Comparison of ENCODE assay signal across 8 mouse cellular contexts in the genomic region with DNA sequence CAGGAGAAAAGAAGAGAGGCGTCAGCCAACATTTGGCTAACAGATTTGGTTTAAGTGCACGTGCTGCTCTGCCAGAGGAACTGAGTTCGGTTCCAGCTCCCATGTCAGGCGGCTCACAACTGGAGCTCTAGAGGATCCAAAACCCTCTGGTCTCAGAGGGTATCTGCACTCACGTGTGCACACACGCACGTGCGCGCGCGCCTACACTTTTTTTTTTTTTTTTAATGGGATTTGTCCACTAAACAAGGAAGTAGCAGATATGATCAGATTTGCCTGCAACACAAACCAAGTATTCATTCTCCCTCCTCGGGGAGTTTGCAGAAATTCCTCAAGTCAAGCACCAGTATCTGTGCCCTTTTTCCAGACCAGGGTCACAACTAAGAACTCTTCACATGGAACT. TPM values are rescaled to one million over a fixed set of nuclear protein-coding genes. Genes with fewer than 3 reads are reported as not detected.
A peak's percentile ranks its signal among the peaks of the same experiment; 100 is the strongest.
DNase-seq lines count a peak whose midpoint lies in the region; ATAC-seq and TF ChIP-seq lines count a peak whose summit lies in the region.

No protein-coding gene starts in this region.

- peaks cover 3% of the 10 kb centered on the region for H3K79me3 ChIP-seq in C2C12 (ENCODE audit: low read depth)

- no peak for TF ChIP-seq CTCF in C2C12 (IDR thresholded peaks at IDR 0.05; ENCODE audit: control insufficient read depth, insufficient read depth, insufficient read length)

- peak overlapping the region; percentile 95 for H3ac ChIP-seq in C2C12 (ENCODE audit: control insufficient read depth, insufficient read length, low read depth)

- no peaks in the 10 kb centered on the region for H3K9me3 ChIP-seq in heart, embryonic 11.5 days (replicated peaks; ENCODE audit: control insufficient read depth, low read length)
- H3K9me3 ChIP-seq in embryonic facial prominence, embryonic 10.5 days, result no peaks in the 10 kb centered on the region
- no peaks in the 10 kb centered on the region for H3K9me3 ChIP-seq in limb, embryonic 11.5 days (ENCODE audit: control insufficient read depth, low read length)
- H3K9me3 ChIP-seq in neural tube, embryonic 15.5 days (replicated peaks), result no peaks in the 10 kb centered on the region

- peak overlapping the region; percentile 88 for H3K4me2 ChIP-seq in heart, embryonic 11.5 days
- H3K4me2 ChIP-seq in limb, embryonic 11.5 days (ENCODE audit: low read depth, severe bottlenecking), result peak overlapping the region; percentile 73
- H3K4me2 ChIP-seq in neural tube, embryonic 15.5 days, result peak overlapping the region; percentile 88

- ATAC-seq in heart, embryonic 11.5 days (replicated peaks; ENCODE audit: insufficient number of reproducible peaks, low FRiP score, low TSS enrichment), result no peak
- no peak for ATAC-seq in limb, embryonic 11.5 days (ENCODE audit: insufficient number of reproducible peaks, low FRiP score, low TSS enrichment, low read depth)
- no peak for ATAC-seq in neural tube, embryonic 15.5 days (ENCODE audit: low FRiP score)
- no peak for ATAC-seq in CD4-positive, CD25-positive, alpha-beta regulatory T cell, adult 4 months

- no peak for DNase-seq in heart, postnatal 14 days
- DNase-seq in embryonic facial prominence, embryonic 10.5 days (ENCODE audit: low spot score), result peak; percentile 47
- DNase-seq in limb, embryonic 11.5 days (ENCODE audit: low spot score), result peak; percentile 34
- DNase-seq in ovary, postnatal 14 days (ENCODE audit: low spot score), result no peak

- peaks cover 8% of the 10 kb centered on the region for H3K4me1 ChIP-seq in heart, embryonic 11.5 days (ENCODE audit: control insufficient read depth, insufficient read depth, low read length)
- H3K4me1 ChIP-seq in embryonic facial prominence, embryonic 10.5 days, result peaks cover 19% of the 10 kb centered on the region
- peaks cover 5% of the 10 kb centered on the region for H3K4me1 ChIP-seq in limb, embryonic 11.5 days (ENCODE audit: control insufficient read depth, insufficient read depth, low read length)
- peaks cover 17% of the 10 kb centered on the region for H3K4me1 ChIP-seq in neural tube, embryonic 15.5 days

- no peaks in the 10 kb centered on the region for H3K27me3 ChIP-seq in heart, embryonic 11.5 days (ENCODE audit: control insufficient read depth, insufficient read depth, low read length)
- no peaks in the 10 kb centered on the region for H3K27me3 ChIP-seq in C2C12 (ENCODE audit: control insufficient read depth, insufficient read depth, insufficient read length)
- H3K27me3 ChIP-seq in embryonic facial prominence, embryonic 10.5 days (replicated peaks; ENCODE audit: low read depth, poor library complexity, severe bottlenecking), result no peaks in the 10 kb centered on the region
- H3K27me3 ChIP-seq in limb, embryonic 11.5 days (ENCODE audit: control insufficient read depth, insufficient read depth, low read length), result no peaks in the 10 kb centered on the region
- no peaks in the 10 kb centered on the region for H3K27me3 ChIP-seq in neural tube, embryonic 15.5 days (replicated peaks)

- H3K79me2 ChIP-seq in C2C12 (ENCODE audit: control insufficient read depth, insufficient read depth), result peaks cover 7% of the 10 kb centered on the region

- peak overlapping the region; percentile 67 for H3K9ac ChIP-seq in heart, embryonic 11.5 days (ENCODE audit: low read depth, low read length)
- H3K9ac ChIP-seq in limb, embryonic 11.5 days (ENCODE audit: low read length), result peak overlapping the region; percentile 76
- peak overlapping the region; percentile 59 for H3K9ac ChIP-seq in neural tube, embryonic 15.5 days (replicated peaks)

- H3K27ac ChIP-seq in heart, embryonic 11.5 days (ENCODE audit: low read depth, low read length), result no peak overlapping the region; the same call in 1 of the 2 replicates
- peak overlapping the region; percentile 92 for H3K27ac ChIP-seq in embryonic facial prominence, embryonic 10.5 days (replicated peaks)
- H3K27ac ChIP-seq in limb, embryonic 11.5 days (replicated peaks; ENCODE audit: low read depth, low read length), result no peak overlapping the region
- H3K27ac ChIP-seq in neural tube, embryonic 15.5 days (replicated peaks), result peak overlapping the region; percentile 91

- intact Hi-C loops in heart, postnatal 14 days (cut with DNase I), result loop anchor here (2.0 to 5.0 kb wide), 2 partner anchors 41 to 85 kb away; a partner anchor contains a TSS

- WGBS in heart, embryonic 11.5 days (ENCODE audit: insufficient replicate concordance), result 8% methylated on average over 12 of the region's 12 CpGs
- WGBS in embryonic facial prominence, embryonic 10.5 days, result 11% methylated on average over 12 of the region's 12 CpGs
- WGBS in limb, embryonic 11.5 days, result 14% methylated on average over 12 of the region's 12 CpGs
- 8% methylated on average over 12 of the region's 12 CpGs for WGBS in neural tube, embryonic 15.5 days

- peak overlapping the region; percentile 70 for H3K4me3 ChIP-seq in heart, embryonic 11.5 days (ENCODE audit: low read depth, low read length)
- peak overlapping the region; percentile 50 for H3K4me3 ChIP-seq in C2C12 (ENCODE audit: insufficient read depth, poor library complexity, severe bottlenecking)
- peak overlapping the region; percentile 75 for H3K4me3 ChIP-seq in embryonic facial prominence, embryonic 10.5 days
- peak overlapping the region; percentile 46 for H3K4me3 ChIP-seq in limb, embryonic 11.5 days (ENCODE audit: low read depth, low read length)
- peak overlapping the region; percentile 71 for H3K4me3 ChIP-seq in neural tube, embryonic 15.5 days (replicated peaks)

- no peaks in the 10 kb centered on the region for H3K36me3 ChIP-seq in heart, embryonic 11.5 days (ENCODE audit: control insufficient read depth, insufficient read depth, low read length)
- H3K36me3 ChIP-seq in C2C12 (ENCODE audit: control insufficient read depth, insufficient read depth), result peaks cover 3% of the 10 kb centered on the region
- peaks cover 33% of the 10 kb centered on the region for H3K36me3 ChIP-seq in embryonic facial prominence, embryonic 10.5 days (replicated peaks)
- H3K36me3 ChIP-seq in limb, embryonic 11.5 days (ENCODE audit: control insufficient read depth, insufficient read depth, low read length), result no peaks in the 10 kb centered on the region
- H3K36me3 ChIP-seq in neural tube, embryonic 15.5 days, result peaks cover 17% of the 10 kb centered on the region

TF ChIP-seq in C2C12, 6 proteins besides CTCF, POLR2A, EP300 and RAD21 (continues in another document):
- TF ChIP-seq FOSL1 (IDR thresholded peaks at IDR 0.05; ENCODE audit: insufficient read depth, low read length, poor library complexity, severe bottlenecking), result no peak
- no peak for TF ChIP-seq MYOD1 (IDR thresholded peaks at IDR 0.05; ENCODE audit: control insufficient read depth, insufficient read length, low read depth)

RNA-seq across cellular contexts. Expression of a gene that starts 0.8 kb away (rescaled TPM):
- polyA plus RNA-seq in heart, embryonic 11.5 days (2014; fragmentation: Nextera tagmentation; extraction: Ambion mirVana), result 32.2 and 36.0 TPM in 2 replicates
- 10 to 100 TPM; 18.3 to 20.8 TPM for total RNA-seq in heart, postnatal 14 days (2021)
- 21.9 TPM for polyA plus RNA-seq in C2C12 (2012; fragmentation: generic; extraction: Trizol)
- polyA plus RNA-seq in embryonic facial prominence, embryonic 10.5 days (2016; fragmentation: Nextera tagmentation; extraction: Ambion mirVana), result 54.5 and 56.7 TPM in 2 replicates
- polyA plus RNA-seq in limb, embryonic 11.5 days (2014; fragmentation: Nextera tagmentation; extraction: Ambion mirVana), result 48.2 and 49.4 TPM in 2 replicates
- polyA plus RNA-seq in neural tube, embryonic 15.5 days (2015; fragmentation: Nextera tagmentation; extraction: Ambion mirVana), result 33.0 and 35.5 TPM in 2 replicates
- polyA plus RNA-seq in CD4-positive, CD25-positive, alpha-beta regulatory T cell, adult 4 months (2017; shearing (Covaris generic)), result 10 to 100 TPM; 39.2 to 46.8 TPM

RNA-seq across cellular contexts. Expression of a gene that starts 6.7 kb away (rescaled TPM):
- polyA plus RNA-seq in heart, embryonic 11.5 days (2014; fragmentation: Nextera tagmentation; extraction: Ambion mirVana), result 0.34 and 0.41 TPM in 2 replicates
- total RNA-seq in heart, postnatal 14 days (2021), result under 1 TPM in 1 of 2 experiments, not detected in 1; 0.10 TPM
- polyA plus RNA-seq in C2C12 (2012; fragmentation: generic; extraction: Trizol), result not detected
- 0.10 and 0.12 TPM in 2 replicates for polyA plus RNA-seq in embryonic facial prominence, embryonic 10.5 days (2016; fragmentation: Nextera tagmentation; extraction: Ambion mirVana)
- 0.27 and 0.37 TPM in 2 replicates for polyA plus RNA-seq in limb, embryonic 11.5 days (2014; fragmentation: Nextera tagmentation; extraction: Ambion mirVana)
- 0.04 and 0.22 TPM in 2 replicates for polyA plus RNA-seq in neural tube, embryonic 15.5 days (2015; fragmentation: Nextera tagmentation; extraction: Ambion mirVana)
- polyA plus RNA-seq in CD4-positive, CD25-positive, alpha-beta regulatory T cell, adult 4 months (2017; shearing (Covaris generic)), result under 1 TPM; 0.74 to 0.79 TPM

RNA-seq across cellular contexts. Expression of a gene that starts 28.7 kb away (rescaled TPM):
- 0.54 and 0.74 TPM in 2 replicates for polyA plus RNA-seq in heart, embryonic 11.5 days (2014; fragmentation: Nextera tagmentation; extraction: Ambion mirVana)
- total RNA-seq in heart, postnatal 14 days (2021), result 10 to 100 TPM; 18.7 to 51.9 TPM
- polyA plus RNA-seq in C2C12 (2012; fragmentation: generic; extraction: Trizol), result not detected
- polyA plus RNA-seq in embryonic facial prominence, embryonic 10.5 days (2016; fragmentation: Nextera tagmentation; extraction: Ambion mirVana), result 0.94 and 1.1 TPM in 2 replicates
- polyA plus RNA-seq in limb, embryonic 11.5 days (2014; fragmentation: Nextera tagmentation; extraction: Ambion mirVana), result 0.74 and 1.1 TPM in 2 replicates
- polyA plus RNA-seq in neural tube, embryonic 15.5 days (2015; fragmentation: Nextera tagmentation; extraction: Ambion mirVana), result 0.51 and 1.7 TPM in 2 replicates
- polyA plus RNA-seq in CD4-positive, CD25-positive, alpha-beta regulatory T cell, adult 4 months (2017; shearing (Covaris generic)), result not detected

RNA-seq across cellular contexts. Expression of a gene that starts 42.0 kb away (rescaled TPM):
- 18.9 and 19.2 TPM in 2 replicates for polyA plus RNA-seq in heart, embryonic 11.5 days (2014; fragmentation: Nextera tagmentation; extraction: Ambion mirVana)
- 1 to 10 TPM; 4.4 to 5.0 TPM for total RNA-seq in heart, postnatal 14 days (2021)
- 7.5 TPM for polyA plus RNA-seq in C2C12 (2012; fragmentation: generic; extraction: Trizol)
- 28.3 and 29.2 TPM in 2 replicates for polyA plus RNA-seq in embryonic facial prominence, embryonic 10.5 days (2016; fragmentation: Nextera tagmentation; extraction: Ambion mirVana)
- polyA plus RNA-seq in limb, embryonic 11.5 days (2014; fragmentation: Nextera tagmentation; extraction: Ambion mirVana), result 28.3 and 28.5 TPM in 2 replicates
- 28.7 and 29.6 TPM in 2 replicates for polyA plus RNA-seq in neural tube, embryonic 15.5 days (2015; fragmentation: Nextera tagmentation; extraction: Ambion mirVana)
- polyA plus RNA-seq in CD4-positive, CD25-positive, alpha-beta regulatory T cell, adult 4 months (2017; shearing (Covaris generic)), result 10 to 100 TPM; 23.6 to 32.9 TPM

RNA-seq across cellular contexts. Expression of a gene that starts 42.0 kb away (rescaled TPM):
- 12.1 and 15.2 TPM in 2 replicates for polyA plus RNA-seq in heart, embryonic 11.5 days (2014; fragmentation: Nextera tagmentation; extraction: Ambion mirVana)
- total RNA-seq in heart, postnatal 14 days (2021), result 10 to 100 TPM; 14.0 to 14.6 TPM
- 30.5 TPM for polyA plus RNA-seq in C2C12 (2012; fragmentation: generic; extraction: Trizol)
- 40.2 and 41.7 TPM in 2 replicates for polyA plus RNA-seq in embryonic facial prominence, embryonic 10.5 days (2016; fragmentation: Nextera tagmentation; extraction: Ambion mirVana)
- polyA plus RNA-seq in limb, embryonic 11.5 days (2014; fragmentation: Nextera tagmentation; extraction: Ambion mirVana), result 28.7 and 29.3 TPM in 2 replicates
- polyA plus RNA-seq in neural tube, embryonic 15.5 days (2015; fragmentation: Nextera tagmentation; extraction: Ambion mirVana), result 13.8 and 17.2 TPM in 2 replicates
- 10 to 100 TPM; 11.7 to 26.7 TPM for polyA plus RNA-seq in CD4-positive, CD25-positive, alpha-beta regulatory T cell, adult 4 months (2017; shearing (Covaris generic))

Comparison
In these comparisons a context has a peak if more than half of its experiments do, and no peak if none do; other contexts are left out.
1. H3K27ac ChIP-seq: peak in embryonic facial prominence, embryonic 10.5 days (single experiment) and neural tube, embryonic 15.5 days (single experiment); none in heart, embryonic 11.5 days (single experiment) and limb, embryonic 11.5 days (single experiment).
2. DNase-seq: peak in embryonic facial prominence, embryonic 10.5 days (single experiment) and limb, embryonic 11.5 days (single experiment); none in heart, postnatal 14 days (0 of 2) and ovary, postnatal 14 days (single experiment).
3. Peak in every context shown above with its lines, with median percentiles within 50 percentile points of each other: H3K4me2 ChIP-seq, H3K4me3 ChIP-seq and H3K9ac ChIP-seq.